Mouse (Mus musculus) heart, embryonic 16.5 days (tissue): ENCODE data around the gene Kcnk10. TPM values are rescaled to one million over a fixed set of nuclear protein-coding genes. Genes with fewer than 3 reads are reported as not detected.

Experiments
- ATAC-seq: fragments of 200-750 bp; cut with Nextera tagmentation; replicated peaks from 2 replicates; pipeline ENCODE4 v1.8.0; 2017; ENCODE audit warnings: moderate number of reproducible peaks; ENCODE audit not compliant: insufficient read depth, low FRiP score; ENCODE audit errors: extremely low read depth
- H3K27ac ChIP-seq: fragments of 300-500 bp; sonication (generic); 2 replicates; pipeline ENCODE4 v1.5.1; 2014; ENCODE audit warnings: mild to moderate bottlenecking, low read length, control low read depth, moderate library complexity
- H3K27me3 ChIP-seq: fragments of 300-500 bp; sonication (generic); 2 replicates; pipeline ENCODE4 v1.6.1; 2014; ENCODE audit warnings: low read length, mixed read lengths; ENCODE audit not compliant: control insufficient read depth, insufficient read depth
- H3K36me3 ChIP-seq: fragments of 300-500 bp; sonication (generic); 2 replicates; pipeline ENCODE4 v1.6.1; 2014; ENCODE audit not compliant: control insufficient read depth, insufficient read depth
- H3K4me1 ChIP-seq: fragments of 300-500 bp; sonication (generic); 2 replicates; pipeline ENCODE4 v1.6.1; 2014; ENCODE audit warnings: low read length, mixed read lengths; ENCODE audit not compliant: control insufficient read depth, insufficient read depth
- H3K4me2 ChIP-seq: fragments of 300-500 bp; sonication (generic); 2 replicates; pipeline ENCODE4 v1.6.1; 2014; ENCODE audit warnings: low read depth, mild to moderate bottlenecking, control low read depth, low read length
- H3K4me3 ChIP-seq: fragments of 300-500 bp; sonication (generic); 2 replicates; pipeline ENCODE4 v1.5.1; 2014; ENCODE audit warnings: mild to moderate bottlenecking, control low read depth, low read length
- H3K9ac ChIP-seq: fragments of 300-500 bp; sonication (generic); 2 replicates; pipeline ENCODE4 v1.6.1; 2014; ENCODE audit warnings: low read length, control low read depth
- H3K9me3 ChIP-seq: fragments of 300-500 bp; sonication (generic); replicated peaks from 2 replicates; pipeline ENCODE4 v1.6.1; 2016; ENCODE audit warnings: low read length; ENCODE audit not compliant: control insufficient read depth
- WGBS: fragments of 180-500 bp; shearing (Covaris S2); extraction: QIAGEN DNeasy Blood & Tissue Kit; methylation state at CpG from one replicate; pipeline ENCODE4 v1.1.7; 2014; 5-methylcytosine and 5-hydroxymethylcytosine counted together
- polyA plus RNA-seq: library from polyadenylated mRNA; unstranded; fragments of >200 nt; fragmentation: Nextera tagmentation; extraction: Ambion mirVana; gene quantifications from 2 replicates; pipeline ENCODE4 v1.2.1, GENCODE M21; 2015

The Kcnk10 gene
- polyA plus RNA-seq, 1 experiment from 2014 or later, result 0.03 TPM

DNA sequence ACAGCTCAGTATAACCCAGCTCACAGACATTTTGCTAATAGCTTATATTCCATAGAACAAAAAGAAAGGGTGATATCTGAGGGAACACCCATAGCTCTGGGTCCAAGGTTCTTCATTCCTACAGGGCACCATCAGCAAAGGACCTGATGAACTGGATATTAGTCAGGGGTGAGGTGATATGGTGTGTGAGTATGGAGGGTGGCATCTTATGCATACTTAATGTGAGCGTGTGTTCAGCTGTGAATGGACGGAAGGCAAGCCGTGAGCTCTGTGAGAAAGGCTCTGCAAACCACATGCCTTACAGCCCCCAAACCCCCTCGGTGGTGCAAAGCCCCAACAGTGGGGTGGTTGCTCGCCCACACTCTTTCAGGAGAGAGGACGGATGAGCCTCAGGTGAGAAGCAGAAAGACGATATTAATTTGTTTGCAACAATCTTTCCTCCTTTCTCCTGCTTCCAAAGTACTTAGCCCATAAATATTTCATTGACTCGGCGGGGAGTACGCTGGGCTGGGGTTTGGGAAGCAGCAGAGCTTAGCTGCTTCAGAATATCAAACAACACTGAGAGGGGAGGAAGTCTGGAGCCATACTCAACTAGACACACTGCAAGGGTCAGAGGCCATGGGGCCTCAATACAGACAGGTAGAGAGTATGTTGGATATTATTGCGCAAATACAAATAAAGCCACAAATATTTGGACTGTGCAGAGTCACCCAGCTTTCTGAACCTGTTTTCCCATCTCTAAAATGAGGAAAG is 76.4 kb downstream of the Kcnk10 start:
- no peak overlapping the region for H3K4me2 ChIP-seq
- no peaks in the 10 kb centered on the region for H3K27me3 ChIP-seq
- H3K4me3 ChIP-seq, result no peak overlapping the region
- H3K27ac ChIP-seq, result no peak overlapping the region
- H3K4me1 ChIP-seq, result no peaks in the 10 kb centered on the region
- WGBS, result 79% methylated on average over 11 of the region's 11 CpGs
- no peaks in the 10 kb centered on the region for H3K36me3 ChIP-seq
- no peaks in the 10 kb centered on the region for H3K9me3 ChIP-seq
- no peak for ATAC-seq
- no peak overlapping the region for H3K9ac ChIP-seq

DNA sequence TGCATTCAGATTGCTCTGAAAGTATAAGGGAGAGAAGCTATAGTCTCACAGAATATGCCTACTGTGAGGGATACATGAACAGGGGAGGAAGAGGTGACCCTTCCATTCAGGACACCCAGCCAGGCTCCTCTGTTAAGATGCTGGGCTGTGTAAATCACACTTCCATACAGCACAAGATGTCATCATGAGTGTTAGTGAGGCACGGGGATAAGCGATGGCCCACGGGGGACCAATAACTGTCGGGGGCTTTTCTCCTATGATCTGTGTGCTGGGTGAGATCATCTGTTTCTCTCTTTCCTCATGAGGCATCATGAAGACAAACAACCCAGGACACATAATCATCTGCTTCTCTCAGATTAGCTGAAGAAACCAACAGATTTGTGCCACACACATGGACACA is 77.1 kb downstream of the Kcnk10 start:
- Histone ChIP-seq H3K27ac (no peak overlapping the region), H3K9me3 (no peaks in the 10 kb centered on the region), H3K27me3 (no peaks in the 10 kb centered on the region), H3K4me2 (no peak overlapping the region), H3K9ac (no peak overlapping the region), H3K4me3 (no peak overlapping the region), H3K4me1 (no peaks in the 10 kb centered on the region), H3K36me3 (no peaks in the 10 kb centered on the region)
- WGBS, result 76% methylated on average over 4 of the region's 4 CpGs
- no peak for ATAC-seq

- no peak overlapping the region for H3K4me3 ChIP-seq
- no peak for ATAC-seq
- no peak overlapping the region for H3K9ac ChIP-seq
- no peaks in the 10 kb centered on the region for H3K4me1 ChIP-seq
- no peak overlapping the region for H3K4me2 ChIP-seq
- no peaks in the 10 kb centered on the region for H3K36me3 ChIP-seq
- H3K27me3 ChIP-seq, result no peaks in the 10 kb centered on the region
- H3K27ac ChIP-seq, result no peak overlapping the region
- WGBS, result 66% methylated on average over 2 of the region's 2 CpGs
- no peaks in the 10 kb centered on the region for H3K9me3 ChIP-seq
Observed at GRCm38 (mm10) chr12:98481460-98481859, 96.7 kb downstream of the Kcnk10 start.

DNA sequence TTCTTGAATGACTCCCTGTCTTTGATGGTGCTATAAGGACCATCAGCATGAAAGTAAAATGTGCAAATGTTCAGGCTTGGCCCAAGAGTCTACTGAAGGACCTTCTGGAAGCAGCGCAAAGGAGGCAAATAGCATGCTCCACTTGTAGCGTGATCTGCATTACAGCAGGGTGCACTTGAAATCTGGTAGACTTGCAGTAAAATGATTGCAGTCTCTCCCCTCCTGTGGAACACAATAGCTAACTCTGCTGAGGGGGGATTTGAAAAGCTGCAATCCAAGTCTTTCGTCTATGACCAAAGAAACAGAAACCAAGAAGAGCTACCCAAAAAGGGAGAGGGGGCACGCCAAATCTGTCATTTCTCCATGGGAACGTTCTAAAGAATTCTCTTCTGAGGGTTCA is 97.1 kb downstream of the Kcnk10 start:
- Histone ChIP-seq H3K27me3 (no peaks in the 10 kb centered on the region), H3K9me3 (no peaks in the 10 kb centered on the region), H3K27ac (no peak overlapping the region), H3K4me1 (no peaks in the 10 kb centered on the region), H3K36me3 (no peaks in the 10 kb centered on the region), H3K9ac (no peak overlapping the region), H3K4me2 (no peak overlapping the region), H3K4me3 (no peak overlapping the region)
- 75% methylated on average over 5 of the region's 5 CpGs for WGBS
- ATAC-seq, result no peak

GRCm38 (mm10) chr12:98477673-98478461 is 100.2 kb downstream of the Kcnk10 start:
- 66% methylated on average over 8 of the region's 8 CpGs for WGBS

DNA sequence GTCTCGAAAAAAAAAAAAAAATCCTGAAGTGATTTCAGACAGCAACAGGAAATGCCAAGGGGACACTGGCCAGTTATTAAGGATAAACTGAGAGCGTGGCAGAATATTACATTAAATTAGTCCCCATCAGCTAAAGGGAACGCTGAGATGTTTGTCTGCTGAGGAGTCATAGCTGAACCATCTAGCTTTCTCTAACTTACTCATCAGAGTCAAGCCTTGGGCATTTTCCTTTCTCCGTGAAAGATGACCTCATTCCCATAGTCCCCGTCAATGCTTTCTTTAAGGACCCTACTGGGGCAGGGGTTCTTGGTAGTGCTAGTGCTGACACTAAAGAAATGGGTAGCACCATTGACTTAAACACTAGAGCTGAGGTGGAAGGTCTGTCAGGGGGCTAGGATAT is 106.9 kb downstream of the Kcnk10 start:
- no peak overlapping the region for H3K27ac ChIP-seq
- no peaks in the 10 kb centered on the region for H3K36me3 ChIP-seq
- H3K9ac ChIP-seq, result no peak overlapping the region
- H3K4me2 ChIP-seq, result no peak overlapping the region
- H3K27me3 ChIP-seq, result no peaks in the 10 kb centered on the region; the same call in 1 of the 2 replicates
- no peak for ATAC-seq
- no peaks in the 10 kb centered on the region for H3K9me3 ChIP-seq
- 74% methylated on average over 5 of the region's 5 CpGs for WGBS
- no peak overlapping the region for H3K4me3 ChIP-seq
- H3K4me1 ChIP-seq, result no peaks in the 10 kb centered on the region

More at GRCm38 (mm10) chr12:98477673-98478461, 100.2 kb downstream of the Kcnk10 start:
- ATAC-seq, result no peak
- Histone ChIP-seq H3K36me3 (no peaks in the 10 kb centered on the region), H3K9me3 (no peaks in the 10 kb centered on the region), H3K4me1 (no peaks in the 10 kb centered on the region), H3K27ac (no peak overlapping the region), H3K4me3 (no peak overlapping the region), H3K9ac (no peak overlapping the region), H3K4me2 (no peak overlapping the region), H3K27me3 (no peaks in the 10 kb centered on the region)

DNA sequence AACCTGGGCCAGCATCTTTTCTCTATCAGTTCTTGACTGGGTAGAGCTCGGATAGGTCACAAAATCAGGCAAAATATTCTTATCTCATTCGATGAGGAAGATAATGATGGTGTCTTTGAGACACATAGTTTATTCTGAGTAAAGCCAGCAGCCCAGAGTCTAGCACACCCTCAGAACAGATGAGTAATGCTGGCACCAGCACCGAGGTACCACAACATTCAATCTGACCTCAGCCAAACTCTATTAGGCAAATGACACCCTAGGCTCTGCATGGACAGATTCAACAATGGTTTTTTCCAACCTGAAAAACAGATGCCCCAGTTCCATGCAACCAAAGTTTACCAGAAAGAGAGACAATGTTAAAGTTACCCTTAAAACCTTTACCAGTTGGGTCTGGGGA is 108.0 kb downstream of the Kcnk10 start:
- no peak overlapping the region for H3K27ac ChIP-seq
- no peak overlapping the region for H3K4me2 ChIP-seq
- no peaks in the 10 kb centered on the region for H3K36me3 ChIP-seq
- no peaks in the 10 kb centered on the region for H3K4me1 ChIP-seq
- H3K27me3 ChIP-seq, result no peaks in the 10 kb centered on the region; the same call in 1 of the 2 replicates
- ATAC-seq, result no peak
- WGBS, result 66% methylated on average over 3 of the region's 3 CpGs
- no peaks in the 10 kb centered on the region for H3K9me3 ChIP-seq
- H3K9ac ChIP-seq, result no peak overlapping the region
- H3K4me3 ChIP-seq, result no peak overlapping the region

- Histone ChIP-seq H3K27me3 (no peaks in the 10 kb centered on the region; the same call in 1 of the 2 replicates), H3K4me3 (no peak overlapping the region), H3K4me2 (no peak overlapping the region), H3K4me1 (no peaks in the 10 kb centered on the region), H3K9ac (no peak overlapping the region), H3K9me3 (no peaks in the 10 kb centered on the region), H3K27ac (no peak overlapping the region), H3K36me3 (no peaks in the 10 kb centered on the region)
- ATAC-seq, result no peak
- WGBS, result 89% methylated on average over 4 of the region's 4 CpGs
Observed at GRCm38 (mm10) chr12:98467793-98468192, 110.3 kb downstream of the Kcnk10 start.

GRCm38 (mm10) chr12:98459889-98460288 is 118.2 kb downstream of the Kcnk10 start:
- Histone ChIP-seq H3K27ac (no peak overlapping the region), H3K9me3 (no peaks in the 10 kb centered on the region), H3K4me3 (no peak overlapping the region), H3K36me3 (no peaks in the 10 kb centered on the region), H3K9ac (no peak overlapping the region), H3K4me1 (no peaks in the 10 kb centered on the region), H3K4me2 (no peak overlapping the region), H3K27me3 (no peaks in the 10 kb centered on the region)
- ATAC-seq, result no peak
- WGBS, result 50% methylated on average over 3 of the region's 3 CpGs
